Mouse (Mus musculus) layer of hippocampus, adult 9-10 months (tissue): Measurements from ENCODE around the gene Gm37240.

ENCODE experiments used
- DNase-seq: peaks from one replicate; pipeline ENCODE4 v3.0.0; 2022; ENCODE audit warnings: low spot score

Gene Gm37240

GRCm38 (mm10) chr3:85878911-85879310 lies 8.4 kb downstream of the Gm37240 start:
- no peak for DNase-seq

- DNase-seq = no peak
Measured at GRCm38 (mm10) chr3:85863996-85864395, 23.3 kb downstream of the Gm37240 start.

- DNase-seq = no peak
Measured at GRCm38 (mm10) chr3:85862886-85863285, 24.4 kb downstream of the Gm37240 start.

DNA sequence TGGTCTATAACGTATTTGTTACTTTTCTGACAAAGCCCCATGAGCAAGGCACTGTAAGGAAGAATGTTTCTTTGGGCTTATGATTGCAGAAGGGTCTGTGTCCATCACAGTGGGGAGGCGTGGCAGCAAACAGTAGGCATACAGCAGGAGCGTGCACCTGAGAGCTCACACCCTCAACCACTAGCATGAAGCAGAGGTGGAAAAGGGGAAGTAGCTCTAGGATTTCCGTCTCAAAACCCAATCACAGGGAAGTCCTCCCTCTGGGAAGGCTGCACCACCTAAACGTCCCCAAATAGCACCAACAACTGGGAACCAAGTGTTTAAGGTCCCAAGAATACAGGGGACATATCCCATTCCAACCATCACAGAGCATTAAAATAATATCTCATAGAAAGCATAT lies 26.3 kb downstream of the Gm37240 start:
- DNase-seq = no peak

GRCm38 (mm10) chr3:85859311-85859710 lies 28.0 kb downstream of the Gm37240 start:
- no peak for DNase-seq

DNA sequence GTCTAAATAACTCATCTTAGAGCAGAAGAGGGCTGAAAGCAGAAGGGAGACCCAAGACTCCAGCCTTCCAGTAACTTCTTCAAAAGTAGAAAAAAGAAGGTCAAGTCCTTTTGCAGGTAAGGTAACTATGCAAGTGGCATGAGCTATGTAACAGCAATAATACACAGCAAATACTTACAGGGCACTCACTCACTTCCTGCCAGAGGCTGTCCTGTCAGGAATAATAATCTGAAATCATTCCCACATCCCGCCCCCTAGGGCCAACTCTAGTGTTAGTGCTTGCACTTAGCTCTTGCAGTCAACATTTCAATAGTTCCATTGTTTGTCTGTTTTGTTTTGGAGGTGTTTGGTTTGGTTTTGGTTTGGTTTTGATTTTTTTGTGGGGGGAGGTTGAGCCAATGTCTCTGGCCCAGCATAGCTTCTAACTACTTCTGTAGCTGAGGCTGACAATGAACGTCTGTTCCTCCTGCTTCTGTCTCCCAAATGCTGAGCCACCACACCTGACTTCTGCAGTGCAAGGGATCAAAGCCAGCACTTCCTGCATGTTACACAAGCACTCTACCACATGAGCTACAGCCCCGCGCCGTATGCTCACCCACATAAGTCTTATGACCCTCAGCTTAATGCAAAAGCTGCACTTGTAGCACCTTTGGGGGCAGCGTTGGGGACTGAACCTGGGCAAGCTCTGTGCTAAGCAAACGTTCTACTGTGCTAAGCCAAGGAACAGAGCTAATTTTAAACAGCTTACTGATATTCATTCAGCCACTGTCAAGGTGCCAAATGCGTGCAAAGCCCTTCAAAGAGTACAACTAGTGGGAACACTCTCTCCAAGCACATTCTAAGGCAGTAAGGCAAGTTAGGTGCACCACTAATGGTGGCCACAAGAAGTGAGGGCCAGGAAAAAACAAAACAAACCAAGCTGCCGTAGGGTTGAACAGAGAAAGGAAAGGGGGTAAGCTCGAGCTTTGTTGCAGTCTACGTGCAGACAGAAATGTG lies 28.9 kb downstream of the Gm37240 start:
- DNase-seq = no peak

GRCm38 (mm10) chr3:85857083-85857482 lies 30.2 kb downstream of the Gm37240 start:
- DNase-seq = no peak

- no peak for DNase-seq
Measured at GRCm38 (mm10) chr3:85855947-85856346, 31.4 kb downstream of the Gm37240 start.

DNA sequence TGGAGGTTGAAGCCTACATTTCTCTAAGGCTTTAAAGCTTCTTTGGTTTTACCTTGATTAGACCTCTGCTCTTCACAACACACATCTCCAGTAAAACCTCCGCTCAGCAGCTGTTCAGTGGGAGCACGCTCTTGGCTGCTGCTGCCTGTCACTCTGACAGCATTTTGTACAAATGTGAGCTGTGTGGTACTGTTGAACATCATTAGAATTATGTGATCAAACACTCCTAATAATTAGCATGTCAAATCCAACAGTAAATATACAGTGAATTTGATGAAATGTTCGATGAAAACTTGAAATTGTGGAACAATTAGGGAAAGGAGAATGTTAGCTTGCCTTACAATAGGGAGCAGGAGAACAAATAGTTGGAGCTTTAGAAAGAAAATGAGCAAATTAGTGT lies 32.3 kb downstream of the Gm37240 start:
- DNase-seq = no peak

GRCm38 (mm10) chr3:85854143-85854542 lies 33.2 kb downstream of the Gm37240 start:
- no peak for DNase-seq

DNA sequence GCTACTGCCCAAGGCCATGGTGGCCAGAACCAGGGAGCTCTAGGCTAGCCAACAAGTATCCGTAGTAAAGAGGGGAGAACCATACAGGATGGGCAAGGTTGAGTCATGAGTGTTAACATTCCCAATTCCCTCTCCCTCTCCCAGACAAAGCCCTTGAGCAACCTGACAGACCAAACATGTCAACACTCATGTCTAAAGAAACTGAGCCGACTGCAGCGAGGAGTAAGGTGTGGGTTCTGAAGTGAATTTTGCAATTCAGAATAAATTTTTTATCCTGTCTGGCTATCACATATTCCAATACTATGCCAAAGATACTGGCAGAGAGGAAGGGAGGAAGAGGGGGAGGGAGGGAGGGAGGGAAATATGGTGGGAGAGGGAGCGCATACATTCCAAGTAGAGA lies 33.6 kb downstream of the Gm37240 start:
- DNase-seq = no peak

DNA sequence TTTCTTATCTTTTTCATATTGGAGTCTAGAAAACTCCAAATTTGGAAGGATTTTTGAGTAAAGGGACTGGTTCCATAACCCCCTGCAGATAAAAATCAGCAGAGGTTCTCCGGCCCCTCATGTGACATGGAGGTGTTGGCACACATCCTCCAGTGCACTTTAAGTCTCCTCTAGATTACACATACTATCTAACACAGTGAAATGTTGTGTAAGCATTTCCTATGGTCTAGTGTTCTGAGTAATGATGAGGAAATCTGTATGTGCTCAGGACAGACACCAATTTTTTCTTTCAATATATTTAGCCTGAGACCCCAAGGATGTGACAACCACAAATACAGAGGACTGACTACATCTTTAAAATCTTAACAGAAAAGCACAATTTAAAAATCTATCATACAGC lies 37.2 kb downstream of the Gm37240 start:
- DNase-seq = no peak

GRCm38 (mm10) chr3:85846316-85846715 lies 41.0 kb downstream of the Gm37240 start:
- no peak for DNase-seq

DNA sequence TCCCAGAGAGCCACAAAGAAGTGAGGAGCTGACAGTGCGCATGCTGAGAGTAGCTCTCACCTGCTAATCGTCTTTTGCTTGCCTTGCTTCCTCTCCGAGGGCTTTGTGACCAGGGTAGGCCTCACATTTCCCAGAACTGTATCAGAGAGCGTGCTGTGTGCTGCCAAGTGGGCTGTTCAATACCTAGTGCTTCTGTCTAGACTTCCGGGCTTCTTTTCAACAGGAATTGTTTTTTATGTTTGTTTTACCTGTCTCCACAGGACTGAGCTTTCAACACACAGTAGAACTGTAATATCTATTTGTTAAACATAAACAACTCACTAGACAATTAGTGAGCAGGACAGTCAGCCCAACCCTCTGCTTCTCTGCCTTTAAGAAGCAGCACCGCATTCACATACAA lies 42.0 kb downstream of the Gm37240 start:
- no peak for DNase-seq

DNA sequence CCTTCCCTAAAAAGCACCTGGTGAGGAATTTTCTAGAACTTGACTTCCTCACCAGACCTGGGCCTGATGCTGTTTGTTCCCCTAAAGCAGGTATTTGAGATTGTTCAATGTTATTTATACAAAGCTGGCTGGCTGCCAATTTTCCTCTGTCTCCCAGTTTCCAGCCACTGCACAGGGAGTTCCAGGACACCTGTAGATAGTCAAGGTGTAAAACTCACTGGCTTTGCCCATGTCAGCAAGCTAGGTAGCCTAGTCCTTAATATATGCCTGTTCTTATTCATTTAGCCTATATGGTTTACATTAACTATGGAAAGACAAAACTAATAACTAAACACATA lies 44.5 kb downstream of the Gm37240 start:
- no peak for DNase-seq

DNA sequence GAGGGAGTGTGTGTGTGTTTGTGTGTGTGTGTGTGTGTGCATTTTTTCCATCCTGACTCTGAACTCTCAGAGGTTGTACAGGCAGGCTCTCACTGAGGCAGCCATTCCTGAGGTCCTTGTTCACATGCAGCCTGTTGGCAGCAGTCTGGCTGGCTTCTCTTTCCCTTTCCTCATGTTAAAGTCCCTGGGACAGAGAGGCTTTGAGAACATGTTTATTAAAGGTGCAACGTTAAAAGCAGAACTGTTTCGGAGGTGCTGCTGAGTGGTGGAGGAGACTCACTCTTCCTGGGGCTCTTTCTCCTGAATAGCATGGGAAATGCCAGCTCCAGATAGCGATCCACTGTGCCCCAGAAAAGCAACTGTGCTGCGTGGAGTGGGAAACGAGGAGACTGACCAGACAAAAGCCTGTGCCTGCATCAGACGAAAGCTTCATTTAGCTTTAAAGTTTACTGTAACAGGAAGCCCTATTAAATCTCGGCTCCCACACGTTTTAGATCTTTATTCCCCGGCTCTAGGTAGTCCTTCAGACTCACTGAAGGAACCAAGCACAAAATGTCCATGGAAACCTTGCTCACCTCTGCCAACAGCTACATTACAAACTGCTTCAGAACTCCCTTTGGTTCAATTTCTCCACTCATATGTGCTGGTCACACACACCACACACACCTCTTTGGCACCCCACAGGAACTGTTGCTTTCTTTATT lies 45.0 kb downstream of the Gm37240 start:
- DNase-seq = no peak

DNA sequence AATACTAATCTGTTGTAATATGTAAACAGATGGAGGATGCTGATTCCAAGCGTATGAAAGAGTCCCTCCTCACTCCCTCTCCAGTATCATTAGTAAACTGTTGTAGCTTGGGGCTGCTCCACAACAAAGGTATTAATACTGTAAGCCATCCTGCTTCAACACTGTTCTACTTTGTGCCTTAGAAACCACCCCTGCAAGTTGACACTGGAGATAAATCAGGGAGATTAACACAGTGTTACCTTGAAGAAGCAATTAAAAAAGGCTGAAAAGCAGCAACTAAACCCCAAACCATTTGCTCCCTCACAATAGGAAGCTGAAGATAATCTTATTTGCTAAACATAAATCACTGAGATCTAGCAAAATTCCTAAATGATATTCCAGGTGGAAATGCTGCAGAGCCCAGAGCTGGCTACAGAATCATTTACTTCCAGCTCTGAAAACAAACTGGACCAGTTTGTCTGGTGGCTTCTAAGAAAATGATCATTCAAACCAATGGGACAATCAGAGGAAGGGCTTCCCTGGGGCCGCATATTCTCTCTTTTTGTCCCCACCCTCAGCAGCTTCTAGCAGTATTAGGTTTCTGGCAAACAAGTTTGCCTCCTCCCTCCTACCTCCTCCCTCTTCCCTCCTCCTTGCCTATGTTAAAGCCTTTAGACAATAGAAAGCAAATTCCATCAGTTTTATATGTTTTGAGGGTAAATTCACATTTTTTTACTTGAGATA lies 45.7 kb downstream of the Gm37240 start:
- no peak for DNase-seq

- DNase-seq = no peak
Measured at GRCm38 (mm10) chr3:85833627-85834026, 53.7 kb downstream of the Gm37240 start.

DNA sequence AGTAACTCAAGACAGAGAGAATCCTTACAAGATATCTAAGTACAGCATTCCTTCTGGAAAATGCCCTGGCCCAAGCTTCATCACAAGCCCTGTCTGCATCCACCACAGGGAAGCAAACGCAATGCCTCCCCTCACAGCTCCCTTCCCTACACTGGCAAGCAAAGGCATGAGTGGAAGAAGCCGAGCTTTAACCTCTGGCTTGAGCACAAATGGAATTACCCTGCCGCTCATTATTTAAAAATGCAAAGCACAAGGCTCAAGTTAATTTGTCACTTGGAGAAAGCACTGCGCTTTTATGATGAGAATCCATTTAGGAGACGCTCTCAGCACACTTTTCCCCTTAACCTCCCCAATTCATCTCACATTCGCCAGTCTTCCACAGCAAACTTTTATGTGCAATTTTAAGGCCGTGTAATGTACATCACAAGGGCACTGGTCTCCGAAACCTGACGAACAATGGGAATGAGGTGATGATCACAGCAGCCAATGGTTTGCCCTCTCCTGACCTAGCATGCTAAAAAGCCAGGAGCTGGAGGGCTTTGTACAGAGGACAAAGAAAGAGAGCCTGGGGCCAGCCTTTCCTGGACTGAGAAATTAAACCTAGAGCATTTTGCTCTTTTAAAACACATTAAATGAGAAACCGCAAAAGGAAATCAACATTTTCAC lies 54.7 kb downstream of the Gm37240 start:
- DNase-seq = no peak

DNA sequence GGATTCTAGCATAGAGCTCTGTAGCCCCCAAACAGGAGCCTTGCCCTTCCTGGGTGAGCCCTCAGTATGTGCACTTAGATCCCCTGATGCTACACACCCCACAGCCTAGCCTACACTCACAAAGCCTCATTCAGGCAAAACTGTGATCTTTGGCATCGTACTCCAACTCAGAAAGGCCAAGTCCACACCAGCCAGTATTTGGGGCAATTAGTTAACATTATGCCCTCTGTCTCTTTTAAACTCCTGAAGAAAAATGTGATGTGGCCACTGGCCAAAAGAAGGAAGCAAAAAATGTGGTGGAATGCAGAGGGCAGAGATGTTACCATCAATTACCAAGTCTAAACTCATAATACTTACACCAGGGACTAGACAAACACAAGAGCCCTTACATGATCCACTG lies 55.5 kb downstream of the Gm37240 start:
- no peak for DNase-seq

- DNase-seq = no peak
Measured at GRCm38 (mm10) chr3:85829047-85829446, 58.3 kb downstream of the Gm37240 start.

- DNase-seq = no peak
Measured at GRCm38 (mm10) chr3:85827815-85828214, 59.5 kb downstream of the Gm37240 start.
